Mouse (Mus musculus) lung, embryonic 14.5 days (tissue): ENCODE measurements at regions not wholly inside any gene's neighbourhood (a gene's known extent, or its start where the extent isn't known, plus 50 kb on each side); places are given as distances from the start of the nearest gene placed in this dataset.

ENCODE experiments used
- ATAC-seq: fragments of 200-750 bp; cut with Nextera tagmentation; 2 replicates; pipeline ENCODE4 v1.8.0; 2017; ENCODE audit warnings: mild to moderate bottlenecking, moderate TSS enrichment, moderate library complexity; ENCODE audit not compliant: insufficient read depth
- DNase-seq: peaks from one replicate; pipeline ENCODE4 v3.0.0-alpha.2; 2015
- H3K27ac ChIP-seq: fragments of 300-500 bp; sonication (generic); 2 replicates; pipeline ENCODE4 v1.5.1; 2014; ENCODE audit warnings: low read depth, mild to moderate bottlenecking, moderate library complexity
- H3K27me3 ChIP-seq: fragments of 300-500 bp; sonication (generic); 2 replicates; pipeline ENCODE4 v1.6.1; 2014; ENCODE audit warnings: low read length, control low read depth; ENCODE audit not compliant: insufficient read depth
- H3K36me3 ChIP-seq: fragments of 300-500 bp; sonication (generic); 2 replicates; pipeline ENCODE4 v1.6.1; 2014; ENCODE audit warnings: control low read depth; ENCODE audit not compliant: insufficient read depth
- H3K4me1 ChIP-seq: fragments of 300-500 bp; sonication (generic); 2 replicates; pipeline ENCODE4 v1.6.1; 2014; ENCODE audit warnings: antibody characterized with exemption, control low read depth; ENCODE audit not compliant: insufficient read depth
- H3K4me2 ChIP-seq: fragments of 300-500 bp; sonication (generic); 2 replicates; pipeline ENCODE4 v1.6.1; 2014; ENCODE audit warnings: mild to moderate bottlenecking
- H3K4me3 ChIP-seq: fragments of 300-500 bp; sonication (generic); 2 replicates; pipeline ENCODE4 v1.5.1; 2014; ENCODE audit warnings: low read depth, low read length
- H3K9ac ChIP-seq: fragments of 300-500 bp; sonication (generic); 2 replicates; pipeline ENCODE4 v1.6.1; 2014
- H3K9me3 ChIP-seq: fragments of 300-500 bp; sonication (generic); 2 replicates; pipeline ENCODE4 v1.6.1; 2016; ENCODE audit warnings: low read depth, low read length, control low read depth
- CTCF ChIP-seq: IDR thresholded peaks from 2 replicates; pipeline ENCODE4 v1.5.1; 2016; ENCODE audit warnings: antibody characterized with exemption, low read depth
- WGBS: fragments of 180-500 bp; shearing (Covaris S2); extraction: QIAGEN DNeasy Blood & Tissue Kit; methylation state at CpG from one replicate; pipeline ENCODE4 v1.1.7; 2014; 5-methylcytosine and 5-hydroxymethylcytosine counted together

GRCm38 (mm10) chr16:93458598-93459496 lies 145.0 kb downstream of the Setd4 start:
- ATAC-seq, result peak; percentile 23; the same call in 1 of the 2 replicates
- H3K27me3 ChIP-seq, result no peaks in the 10 kb centered on the region
- peaks cover 15% of the 10 kb centered on the region; the same call in 1 of the 2 replicates for H3K4me1 ChIP-seq
- TF ChIP-seq CTCF, result no peak
- WGBS, result 36% methylated on average over 24 of the region's 25 CpGs
- DNase-seq, result peak; percentile 59
- no peaks in the 10 kb centered on the region for H3K36me3 ChIP-seq
- no peak overlapping the region for H3K4me2 ChIP-seq
- no peaks in the 10 kb centered on the region for H3K9me3 ChIP-seq
- no peak overlapping the region for H3K4me3 ChIP-seq
- no peak overlapping the region for H3K27ac ChIP-seq
- no peak overlapping the region for H3K9ac ChIP-seq

- no peak overlapping the region for H3K27ac ChIP-seq
- no peak overlapping the region for H3K4me3 ChIP-seq
- H3K9ac ChIP-seq, result no peak overlapping the region
- 77% methylated on average over 20 of the region's 20 CpGs for WGBS
- no peak for DNase-seq
- H3K27me3 ChIP-seq, result no peaks in the 10 kb centered on the region
- no peaks in the 10 kb centered on the region for H3K9me3 ChIP-seq
- ATAC-seq, result no peak
- no peaks in the 10 kb centered on the region for H3K36me3 ChIP-seq
- H3K4me1 ChIP-seq, result peaks cover 15% of the 10 kb centered on the region; the same call in 1 of the 2 replicates
- no peak overlapping the region for H3K4me2 ChIP-seq
- TF ChIP-seq CTCF, result no peak
These were observed 145.8 kb downstream of the Setd4 start for GRCm38 (mm10) chr16:93458011-93458585.

GRCm38 (mm10) chr16:93456706-93457425 lies 147.0 kb downstream of the Setd4 start:
- DNase-seq (peak; percentile 15), ATAC-seq (no peak)
- TF ChIP-seq CTCF, result no peak
- H3K9ac ChIP-seq, result no peak overlapping the region
- H3K4me2 ChIP-seq, result no peak overlapping the region
- H3K9me3 ChIP-seq, result no peaks in the 10 kb centered on the region
- WGBS, result 73% methylated on average over 17 of the region's 17 CpGs
- H3K27ac ChIP-seq, result no peak overlapping the region
- H3K36me3 ChIP-seq, result no peaks in the 10 kb centered on the region
- H3K27me3 ChIP-seq, result no peaks in the 10 kb centered on the region
- no peak overlapping the region for H3K4me3 ChIP-seq
- peaks cover 11% of the 10 kb centered on the region; the same call in 1 of the 2 replicates for H3K4me1 ChIP-seq

GRCm38 (mm10) chr16:93454080-93454997 lies 149.5 kb downstream of the Setd4 start:
- Histone ChIP-seq H3K9ac (no peak overlapping the region), H3K4me2 (no peak overlapping the region), H3K4me1 (peaks cover 4% of the 10 kb centered on the region; the same call in 1 of the 2 replicates), H3K27me3 (no peaks in the 10 kb centered on the region), H3K27ac (no peak overlapping the region), H3K4me3 (no peak overlapping the region), H3K36me3 (no peaks in the 10 kb centered on the region), H3K9me3 (no peaks in the 10 kb centered on the region)
- peak; percentile 98 for TF ChIP-seq CTCF
- ATAC-seq (no peak), DNase-seq (peak; percentile 97)
- 23% methylated on average over 8 of the region's 8 CpGs for WGBS

- Histone ChIP-seq H3K4me2 (no peak overlapping the region), H3K9ac (no peak overlapping the region), H3K27ac (no peak overlapping the region), H3K27me3 (no peaks in the 10 kb centered on the region), H3K36me3 (no peaks in the 10 kb centered on the region), H3K9me3 (no peaks in the 10 kb centered on the region), H3K4me1 (no peaks in the 10 kb centered on the region), H3K4me3 (no peak overlapping the region)
- 65% methylated on average over 9 of the region's 9 CpGs for WGBS
- ATAC-seq, result no peak
- no peak for DNase-seq
- no peak for TF ChIP-seq CTCF
These were observed 150.8 kb downstream of the Setd4 start for GRCm38 (mm10) chr16:93453056-93453455.

- no peak for TF ChIP-seq CTCF
- Histone ChIP-seq H3K4me3 (no peak overlapping the region), H3K4me2 (no peak overlapping the region), H3K9ac (no peak overlapping the region), H3K27ac (no peak overlapping the region), H3K27me3 (no peaks in the 10 kb centered on the region), H3K36me3 (no peaks in the 10 kb centered on the region), H3K9me3 (no peaks in the 10 kb centered on the region), H3K4me1 (no peaks in the 10 kb centered on the region)
- 62% methylated on average over 6 of the region's 6 CpGs for WGBS
- no peak for ATAC-seq
- DNase-seq, result no peak
These were observed 153.0 kb downstream of the Setd4 start for GRCm38 (mm10) chr16:93450896-93451295.
